Mouse (Mus musculus): ENCODE results near the gene Trim29. TPM values are rescaled to one million over a fixed set of nuclear protein-coding genes. Genes with fewer than 3 reads are reported as not detected.
A peak's percentile ranks its signal among the peaks of the same experiment; 100 is the strongest.

The Trim29 gene
- 22.8 and 26.1 TPM in 2 replicates for polyA plus RNA-seq (2015; fragmentation: Nextera tagmentation; extraction: Ambion mirVana)

GRCm38 (mm10) chr9:43310538-43310937 lies at the start of gene Trim29:
Gene Trim29, plus strand, starts transcription at chr9:43310848.
- no peak for ATAC-seq (ENCODE audit: low FRiP score, low read depth)
- no peaks in the 10 kb centered on the region for H3K4me1 ChIP-seq
- peak within 1 kb of the TSS; percentile 43 for H3K4me2 ChIP-seq (replicated peaks)
- H3K27me3 ChIP-seq = peaks cover 13% of the 10 kb centered on the region; the same call in 1 of the 2 replicates
- H3K4me3 ChIP-seq = peak within 1 kb of the TSS; percentile 16; the same call in 1 of the 2 replicates
- no peak within 1 kb of the TSS for H3K27ac ChIP-seq
- no peak within 1 kb of the TSS for H3K9ac ChIP-seq
- H3K36me3 ChIP-seq = no peaks in the 10 kb centered on the region
- WGBS = 30% methylated on average over 12 of the region's 12 CpGs
- H3K9me3 ChIP-seq = no peaks in the 10 kb centered on the region

GRCm38 (mm10) chr9:43261124-43261907 lies 49.3 kb upstream of the Trim29 start:
- Histone ChIP-seq H3K4me1 (peaks cover 78% of the 10 kb centered on the region), H3K27ac (peak overlapping the region; percentile 96), H3K9ac (no peak overlapping the region), H3K4me2 (replicated peaks) (peak overlapping the region; percentile 38), H3K4me3 (no peak overlapping the region), H3K36me3 (no peaks in the 10 kb centered on the region), H3K27me3 (no peaks in the 10 kb centered on the region), H3K9me3 (no peaks in the 10 kb centered on the region)
- whole genome bisulfite sequencing = 18% methylated on average over 4 of the region's 4 CpGs
- ATAC-seq (ENCODE audit: low FRiP score, low read depth) = peak; percentile 77

- Histone ChIP-seq H3K36me3 (no peaks in the 10 kb centered on the region), H3K9ac (no peak overlapping the region), H3K4me3 (no peak overlapping the region), H3K4me2 (replicated peaks) (peak overlapping the region; percentile 27), H3K27me3 (no peaks in the 10 kb centered on the region), H3K9me3 (no peaks in the 10 kb centered on the region), H3K4me1 (peaks cover 76% of the 10 kb centered on the region), H3K27ac (peak overlapping the region; percentile 96)
- ATAC-seq (ENCODE audit: low FRiP score, low read depth) = peak; percentile 5
- WGBS = 18% methylated on average over 2 of the region's 2 CpGs
Measured at GRCm38 (mm10) chr9:43261941-43262340, 48.7 kb upstream of the Trim29 start.

- no peaks in the 10 kb centered on the region for H3K36me3 ChIP-seq
- 35% methylated on average over 4 of the region's 4 CpGs for WGBS
- 0 out of 2 replicates have a peak, but pooled peaks have one; percentile 0 for ATAC-seq (ENCODE audit: low FRiP score, low read depth)
- peaks cover 73% of the 10 kb centered on the region for H3K4me1 ChIP-seq
- no peak overlapping the region for H3K9ac ChIP-seq
- H3K4me3 ChIP-seq = no peak overlapping the region
- peak overlapping the region; percentile 27 for H3K4me2 ChIP-seq (replicated peaks)
- H3K27ac ChIP-seq = peak overlapping the region; percentile 96
- no peaks in the 10 kb centered on the region for H3K27me3 ChIP-seq
- no peaks in the 10 kb centered on the region for H3K9me3 ChIP-seq
Measured at GRCm38 (mm10) chr9:43262390-43262789, 48.3 kb upstream of the Trim29 start.

GRCm38 (mm10) chr9:43262811-43263550 lies 47.7 kb upstream of the Trim29 start:
- WGBS = 18% methylated on average over 9 of the region's 9 CpGs
- peak; percentile 41 for ATAC-seq (ENCODE audit: low FRiP score, low read depth)
- peaks cover 70% of the 10 kb centered on the region for H3K4me1 ChIP-seq
- H3K36me3 ChIP-seq = no peaks in the 10 kb centered on the region
- H3K4me2 ChIP-seq (replicated peaks) = no peak overlapping the region; the same call in 1 of the 2 replicates
- no peak overlapping the region for H3K4me3 ChIP-seq
- H3K27ac ChIP-seq = peak overlapping the region; percentile 96
- H3K27me3 ChIP-seq = no peaks in the 10 kb centered on the region
- H3K9me3 ChIP-seq = no peaks in the 10 kb centered on the region
- no peak overlapping the region for H3K9ac ChIP-seq

- H3K4me3 ChIP-seq = no peak overlapping the region
Measured at GRCm38 (mm10) chr9:43263946-43264451, 46.6 kb upstream of the Trim29 start.

GRCm38 (mm10) chr9:43265194-43265593 lies 45.5 kb upstream of the Trim29 start:
- Histone ChIP-seq H3K4me3 (no peak overlapping the region), H3K27ac (peak overlapping the region; percentile 59), H3K9me3 (no peaks in the 10 kb centered on the region), H3K9ac (no peak overlapping the region), H3K4me1 (peaks cover 64% of the 10 kb centered on the region), H3K27me3 (no peaks in the 10 kb centered on the region), H3K4me2 (replicated peaks) (no peak overlapping the region), H3K36me3 (no peaks in the 10 kb centered on the region)
- no peak for ATAC-seq (ENCODE audit: low FRiP score, low read depth)
- WGBS = 60% methylated on average over 9 of the region's 9 CpGs

More at GRCm38 (mm10) chr9:43263946-43264451, 46.6 kb upstream of the Trim29 start:
- H3K27ac ChIP-seq = peak overlapping the region; percentile 96
- 0 out of 2 replicates have a peak overlapping the region, but pooled peaks have one; percentile 39 for H3K9ac ChIP-seq
- no peak; the same call in 1 of the 2 replicates for ATAC-seq (ENCODE audit: low FRiP score, low read depth)
- no peaks in the 10 kb centered on the region for H3K27me3 ChIP-seq
- peaks cover 65% of the 10 kb centered on the region for H3K4me1 ChIP-seq
- no peaks in the 10 kb centered on the region for H3K9me3 ChIP-seq
- no peaks in the 10 kb centered on the region for H3K36me3 ChIP-seq
- WGBS = 11% methylated on average over 11 of the region's 11 CpGs
- H3K4me2 ChIP-seq (replicated peaks) = peak overlapping the region; percentile 27; the same call in 1 of the 2 replicates

GRCm38 (mm10) chr9:43267357-43267756 lies 43.3 kb upstream of the Trim29 start:
- WGBS = 86% methylated on average over 8 of the region's 8 CpGs

GRCm38 (mm10) chr9:43269166-43269565 lies 41.5 kb upstream of the Trim29 start:
- H3K9me3 ChIP-seq = no peaks in the 10 kb centered on the region
- no peak for ATAC-seq (ENCODE audit: low FRiP score, low read depth)
- no peaks in the 10 kb centered on the region for H3K36me3 ChIP-seq
- H3K4me1 ChIP-seq = peaks cover 54% of the 10 kb centered on the region
- H3K27me3 ChIP-seq = peaks cover 20% of the 10 kb centered on the region
- no peak overlapping the region for H3K4me3 ChIP-seq
- H3K4me2 ChIP-seq (replicated peaks) = no peak overlapping the region
- no peak overlapping the region for H3K9ac ChIP-seq
- 16% methylated on average over 8 of the region's 8 CpGs for WGBS
- peak overlapping the region; percentile 23; the same call in 1 of the 2 replicates for H3K27ac ChIP-seq

More at GRCm38 (mm10) chr9:43267357-43267756, 43.3 kb upstream of the Trim29 start:
- peaks cover 62% of the 10 kb centered on the region for H3K4me1 ChIP-seq
- H3K9me3 ChIP-seq = no peaks in the 10 kb centered on the region
- no peak for ATAC-seq (ENCODE audit: low FRiP score, low read depth)
- no peak overlapping the region for H3K27ac ChIP-seq
- peaks cover 19% of the 10 kb centered on the region for H3K27me3 ChIP-seq
- H3K4me3 ChIP-seq = no peak overlapping the region
- H3K4me2 ChIP-seq (replicated peaks) = no peak overlapping the region
- no peaks in the 10 kb centered on the region for H3K36me3 ChIP-seq
- no peak overlapping the region for H3K9ac ChIP-seq

GRCm38 (mm10) chr9:43270723-43271252 lies 39.9 kb upstream of the Trim29 start:
- H3K4me1 ChIP-seq = peaks cover 43% of the 10 kb centered on the region
- WGBS = 5% methylated on average over 17 of the region's 17 CpGs
- H3K9me3 ChIP-seq = no peaks in the 10 kb centered on the region
- ATAC-seq (ENCODE audit: low FRiP score, low read depth) = no peak
- H3K27ac ChIP-seq = no peak overlapping the region
- peak overlapping the region; percentile 54 for H3K4me2 ChIP-seq (replicated peaks)
- H3K27me3 ChIP-seq = peaks cover 20% of the 10 kb centered on the region
- peak overlapping the region; percentile 16 for H3K4me3 ChIP-seq
- H3K36me3 ChIP-seq = no peaks in the 10 kb centered on the region
- H3K9ac ChIP-seq = peak overlapping the region; percentile 48; the same call in 1 of the 2 replicates

GRCm38 (mm10) chr9:43271761-43272518 lies 38.7 kb upstream of the Trim29 start:
- Histone ChIP-seq H3K9me3 (no peaks in the 10 kb centered on the region), H3K36me3 (no peaks in the 10 kb centered on the region), H3K9ac (0 out of 2 replicates have a peak overlapping the region, but pooled peaks have one; percentile 4), H3K4me1 (peaks cover 41% of the 10 kb centered on the region), H3K4me3 (no peak overlapping the region), H3K27ac (no peak overlapping the region), H3K27me3 (peaks cover 20% of the 10 kb centered on the region), H3K4me2 (replicated peaks) (no peak overlapping the region)
- WGBS = 51% methylated on average over 14 of the region's 14 CpGs
- no peak for ATAC-seq (ENCODE audit: low FRiP score, low read depth)
